Mouse (Mus musculus) limb, embryonic 13.5 days (tissue): ENCODE data around the gene Hist1h2br. TPM values are rescaled to one million over a fixed set of nuclear protein-coding genes. Genes with fewer than 3 reads are reported as not detected.
"Not testable (repeated sequence)": the region's sequence is repeated elsewhere in the genome, so short reads cannot be mapped to it uniquely, and the experiment has no call there.

Source experiments
- ATAC-seq: fragments of 200-750 bp; cut with Nextera tagmentation; 2 replicates; pipeline ENCODE4 v1.8.0; 2017; ENCODE audit warnings: low read depth, moderate number of reproducible peaks, moderate TSS enrichment; ENCODE audit not compliant: low FRiP score
- H3K27ac ChIP-seq: fragments of 300-500 bp; sonication (generic); 2 replicates; pipeline ENCODE4 v1.5.1; 2015; ENCODE audit warnings: inconsistent platforms, mild to moderate bottlenecking, moderate library complexity
- H3K27me3 ChIP-seq: fragments of 300-500 bp; sonication (generic); 2 replicates; pipeline ENCODE4 v1.6.1; 2015; ENCODE audit warnings: mild to moderate bottlenecking, inconsistent platforms
- H3K36me3 ChIP-seq: fragments of 300-500 bp; sonication (generic); 2 replicates; pipeline ENCODE4 v1.6.1; 2015; ENCODE audit warnings: inconsistent platforms, mild to moderate bottlenecking, moderate library complexity
- H3K4me1 ChIP-seq: fragments of 300-500 bp; sonication (generic); 2 replicates; pipeline ENCODE4 v1.6.1; 2015; ENCODE audit warnings: inconsistent platforms
- H3K4me2 ChIP-seq: fragments of 300-500 bp; sonication (generic); replicated peaks from 2 replicates; pipeline ENCODE4 v1.6.1; 2015; ENCODE audit warnings: inconsistent platforms, mild to moderate bottlenecking, moderate library complexity
- H3K4me3 ChIP-seq: fragments of 300-500 bp; sonication (generic); 2 replicates; pipeline ENCODE4 v1.5.1; 2015; ENCODE audit warnings: moderate library complexity, mild to moderate bottlenecking, inconsistent platforms
- H3K9ac ChIP-seq: fragments of 300-500 bp; sonication (generic); 2 replicates; pipeline ENCODE4 v1.6.1; 2015; ENCODE audit warnings: mild to moderate bottlenecking, inconsistent platforms
- H3K9me3 ChIP-seq: fragments of 300-500 bp; sonication (generic); 2 replicates; pipeline ENCODE4 v1.6.1; 2016; ENCODE audit warnings: inconsistent platforms
- WGBS: fragments of 180-500 bp; shearing (Covaris S2); methylation state at CpG from one replicate; pipeline ENCODE4 v1.1.7; 2015; 5-methylcytosine and 5-hydroxymethylcytosine counted together
- microRNA-seq: library from miRNA; unstranded; fragments of <30 nt; microRNA quantifications from one replicate; pipeline ENCODE4, GENCODE M21; 2016
- polyA plus RNA-seq: library from polyadenylated mRNA; unstranded; fragments of >200 nt; fragmentation: Nextera tagmentation; extraction: Ambion mirVana; gene quantifications from 2 replicates; pipeline ENCODE4 v1.2.1, GENCODE M21; 2015

Gene Hist1h2br
- polyA plus RNA-seq, 1 experiment from 2014 or later = 34.8 TPM

GRCm38 (mm10) chr13:21855146-21855545 lies 21.6 kb downstream of the Hist1h2br start:
- ATAC-seq = no peak
- Histone ChIP-seq H3K27ac (no peak overlapping the region), H3K36me3 (no peaks in the 10 kb centered on the region), H3K4me1 (0 out of 2 replicates have a peak, but pooled peaks cover 3% of the 10 kb centered on the region), H3K9me3 (no peaks in the 10 kb centered on the region), H3K4me2 (peak overlapping the region; percentile 61), H3K9ac (no peak overlapping the region), H3K4me3 (peak overlapping the region; percentile 42), H3K27me3 (no peaks in the 10 kb centered on the region)
- WGBS = 2% methylated on average over 11 of the region's 11 CpGs

- Histone ChIP-seq H3K27ac (no peak overlapping the region), H3K36me3 (no peaks in the 10 kb centered on the region), H3K4me3 (peak overlapping the region; percentile 42), H3K9ac (peak overlapping the region; percentile 48; the same call in 1 of the 2 replicates), H3K27me3 (no peaks in the 10 kb centered on the region), H3K9me3 (no peaks in the 10 kb centered on the region), H3K4me2 (peak overlapping the region; percentile 61), H3K4me1 (0 out of 2 replicates have a peak, but pooled peaks cover 3% of the 10 kb centered on the region)
- no peak for ATAC-seq
- 2% methylated on average over 15 of the region's 15 CpGs for WGBS
These were observed 22.2 kb downstream of the Hist1h2br start for GRCm38 (mm10) chr13:21855698-21856162.

GRCm38 (mm10) chr13:21861608-21862007 lies 28.1 kb downstream of the Hist1h2br start:
- Histone ChIP-seq H3K36me3 (no peaks in the 10 kb centered on the region), H3K27me3 (no peaks in the 10 kb centered on the region), H3K4me2 (no peak overlapping the region), H3K9me3 (no peaks in the 10 kb centered on the region), H3K4me1 (0 out of 2 replicates have a peak, but pooled peaks cover 3% of the 10 kb centered on the region), H3K27ac (no peak overlapping the region), H3K4me3 (no peak overlapping the region), H3K9ac (no peak overlapping the region)
- ATAC-seq = no peak
- 19% methylated on average over 5 of the region's 5 CpGs for WGBS

GRCm38 (mm10) chr13:21865503-21865902 lies 32.0 kb downstream of the Hist1h2br start:
- H3K4me2 ChIP-seq, H3K4me1 ChIP-seq, ATAC-seq, H3K4me3 ChIP-seq, H3K27me3 ChIP-seq, H3K9ac ChIP-seq, H3K27ac ChIP-seq, H3K9me3 ChIP-seq, H3K36me3 ChIP-seq: not testable (repeated sequence)
- WGBS = 72% methylated on average over 3 of the region's 3 CpGs

- WGBS = 86% methylated on average over 6 of the region's 6 CpGs
These were observed 47.2 kb downstream of the Hist1h2br start for GRCm38 (mm10) chr13:21880735-21881134.

GRCm38 (mm10) chr13:21881878-21882669 lies 48.5 kb downstream of the Hist1h2br start:
- no peak for ATAC-seq
- Histone ChIP-seq H3K27ac (no peak overlapping the region), H3K27me3 (peaks cover 9% of the 10 kb centered on the region; the same call in 1 of the 2 replicates), H3K9ac (no peak overlapping the region), H3K4me3 (peak overlapping the region; percentile 34), H3K4me1 (no peaks in the 10 kb centered on the region), H3K4me2 (peak overlapping the region; percentile 49), H3K36me3 (no peaks in the 10 kb centered on the region), H3K9me3 (no peaks in the 10 kb centered on the region; the same call in 1 of the 2 replicates)
- WGBS = 3% methylated on average over 27 of the region's 27 CpGs

More at GRCm38 (mm10) chr13:21880735-21881134, 47.2 kb downstream of the Hist1h2br start:
- H3K4me3 ChIP-seq = no peak overlapping the region
- H3K4me1 ChIP-seq = no peaks in the 10 kb centered on the region
- H3K27me3 ChIP-seq = peaks cover 9% of the 10 kb centered on the region; the same call in 1 of the 2 replicates
- no peak overlapping the region for H3K4me2 ChIP-seq
- no peaks in the 10 kb centered on the region; the same call in 1 of the 2 replicates for H3K9me3 ChIP-seq
- H3K27ac ChIP-seq = no peak overlapping the region
- no peak overlapping the region for H3K9ac ChIP-seq
- no peaks in the 10 kb centered on the region for H3K36me3 ChIP-seq
- no peak for ATAC-seq

- 2% methylated on average over 13 of the region's 13 CpGs for WGBS
- Histone ChIP-seq H3K27me3 (peaks cover 9% of the 10 kb centered on the region; the same call in 1 of the 2 replicates), H3K27ac (no peak overlapping the region), H3K9ac (no peak overlapping the region), H3K36me3 (no peaks in the 10 kb centered on the region), H3K4me3 (peak overlapping the region; percentile 34), H3K4me2 (peak overlapping the region; percentile 49), H3K4me1 (no peaks in the 10 kb centered on the region), H3K9me3 (no peaks in the 10 kb centered on the region; the same call in 1 of the 2 replicates)
- no peak for ATAC-seq
These were observed 49.3 kb downstream of the Hist1h2br start for GRCm38 (mm10) chr13:21882760-21883405.

GRCm38 (mm10) chr13:21883407-21883806 lies 49.9 kb downstream of the Hist1h2br start:
- no peak overlapping the region for H3K4me3 ChIP-seq
- no peaks in the 10 kb centered on the region for H3K36me3 ChIP-seq
- no peak for ATAC-seq
- H3K9ac ChIP-seq = no peak overlapping the region
- peaks cover 9% of the 10 kb centered on the region; the same call in 1 of the 2 replicates for H3K27me3 ChIP-seq
- H3K9me3 ChIP-seq = no peaks in the 10 kb centered on the region; the same call in 1 of the 2 replicates
- H3K4me1 ChIP-seq = no peaks in the 10 kb centered on the region
- no peak overlapping the region for H3K27ac ChIP-seq
- H3K4me2 ChIP-seq = peak overlapping the region; percentile 49
- 36% methylated on average over 5 of the region's 5 CpGs for WGBS

GRCm38 (mm10) chr13:21884586-21884985 lies 51.0 kb downstream of the Hist1h2br start:
- Histone ChIP-seq H3K36me3 (no peaks in the 10 kb centered on the region), H3K9me3 (no peaks in the 10 kb centered on the region; the same call in 1 of the 2 replicates)
- 78% methylated on average over 4 of the region's 4 CpGs for WGBS

More at GRCm38 (mm10) chr13:21884586-21884985, 51.0 kb downstream of the Hist1h2br start:
- Histone ChIP-seq H3K9ac (no peak overlapping the region), H3K27ac (no peak overlapping the region), H3K4me2 (no peak overlapping the region), H3K4me3 (no peak overlapping the region), H3K27me3 (peaks cover 9% of the 10 kb centered on the region; the same call in 1 of the 2 replicates), H3K4me1 (no peaks in the 10 kb centered on the region)
- no peak for ATAC-seq

Small RNA genes within 50 kb of the gene (microRNA-seq; reads per million reads assigned to microRNA genes)
- gene Gm19658 = not detected
- not detected for gene Gm44346
- not detected for gene Gm44466

Other genes starting within 250 kb of the Hist1h2br start
- not detected in 2 replicates for gene Olfr1362, start 219.7 kb upstream of the Hist1h2br start, polyA plus RNA-seq
- gene Olfr11, start 191.2 kb upstream of the Hist1h2br start, polyA plus RNA-seq = not detected in 2 replicates
- gene Olfr1361, start 170.4 kb upstream of the Hist1h2br start, polyA plus RNA-seq = not detected in 2 replicates
- gene Olfr1360, start 156.3 kb upstream of the Hist1h2br start, polyA plus RNA-seq = not detected in 2 replicates
- not detected in 2 replicates for gene Olfr1359, start 135.6 kb upstream of the Hist1h2br start, polyA plus RNA-seq
- 3.3 and 3.4 TPM in 2 replicates for gene Hist1h2bl, start 117.6 kb upstream of the Hist1h2br start, polyA plus RNA-seq
- gene Hist1h2ai, start 117.3 kb upstream of the Hist1h2br start, polyA plus RNA-seq = 34.6 and 46.9 TPM in 2 replicates
- 22.6 and 23.4 TPM in 2 replicates for gene Hist1h3h, start 116.1 kb upstream of the Hist1h2br start, polyA plus RNA-seq
- 6.1 and 7.8 TPM in 2 replicates for gene Hist1h2bm, start 111.7 kb upstream of the Hist1h2br start, polyA plus RNA-seq
- gene Hist1h4j, start 98.7 kb upstream of the Hist1h2br start, polyA plus RNA-seq = 1.2 and 1.3 TPM in 2 replicates
- gene Hist1h4k, start 83.2 kb upstream of the Hist1h2br start, polyA plus RNA-seq = 4.0 and 8.4 TPM in 2 replicates
- 39.8 and 57.2 TPM in 2 replicates for gene Hist1h2ak, start 79.9 kb upstream of the Hist1h2br start, polyA plus RNA-seq
- gene Hist1h2bn, start 79.6 kb upstream of the Hist1h2br start, polyA plus RNA-seq = 4.4 and 5.9 TPM in 2 replicates
- 25.1 TPM in 2 replicates for gene Hist1h1b, start 53.1 kb upstream of the Hist1h2br start, polyA plus RNA-seq
- 133 and 146 TPM in 2 replicates for gene Hist1h3i, start 50.4 kb upstream of the Hist1h2br start, polyA plus RNA-seq
- gene Hist1h2an, start 46.5 kb upstream of the Hist1h2br start, polyA plus RNA-seq = 6.8 and 17.0 TPM in 2 replicates
- 3.3 TPM in 2 replicates for gene Hist1h2bp, start 46.3 kb upstream of the Hist1h2br start, polyA plus RNA-seq
- gene Hist1h2bq, start 23.5 kb upstream of the Hist1h2br start, polyA plus RNA-seq = 33.2 and 35.5 TPM in 2 replicates
- not detected in 2 replicates for gene Hist1h2ao, start 23.3 kb upstream of the Hist1h2br start, polyA plus RNA-seq
- gene Hist1h4m, start 22.0 kb upstream of the Hist1h2br start, polyA plus RNA-seq = not detected in 2 replicates
- gene Hist1h4n, start 1.5 kb upstream of the Hist1h2br start, polyA plus RNA-seq = 20.5 and 21.8 TPM in 2 replicates
- gene Hist1h2ap, start 236 bp upstream of the Hist1h2br start, polyA plus RNA-seq = 3,649 and 3,737 TPM in 2 replicates
- 18.3 and 20.2 TPM in 2 replicates for gene Zfp184, start 111.4 kb downstream of the Hist1h2br start, polyA plus RNA-seq
- gene Pom121l2, start 147.5 kb downstream of the Hist1h2br start, polyA plus RNA-seq = 0.37 and 0.38 TPM in 2 replicates
- 0.98 and 1.1 TPM in 2 replicates for gene Prss16, start 176.0 kb downstream of the Hist1h2br start, polyA plus RNA-seq
- 8.8 and 11.8 TPM in 2 replicates for gene Hist1h2ah, start 201.8 kb downstream of the Hist1h2br start, polyA plus RNA-seq
- 14.4 and 16.2 TPM in 2 replicates for gene Hist1h2bk, start 202.1 kb downstream of the Hist1h2br start, polyA plus RNA-seq
- gene Hist1h4i, start 207.6 kb downstream of the Hist1h2br start, polyA plus RNA-seq = 25.3 and 27.8 TPM in 2 replicates
- 75.9 and 76.5 TPM in 2 replicates for gene Hist1h2ag, start 209.2 kb downstream of the Hist1h2br start, polyA plus RNA-seq
- gene Hist1h2bj, start 209.5 kb downstream of the Hist1h2br start, polyA plus RNA-seq = 17.9 TPM in 2 replicates